Mouse (Mus musculus): ENCODE measurements around the gene Abhd12b. TPM values are rescaled to one million over a fixed set of nuclear protein-coding genes. Genes with fewer than 3 reads are reported as not detected.

Abhd12b gene
- polyA plus RNA-seq (2021; fragmentation: Nextera tagmentation) = not detected in 2 replicates
- long read RNA-seq, experiment 1, partial matches to known transcripts = 6 of 29 reads
- long read RNA-seq, experiment 1, other reads (novel, unspliced or antisense) = 23 of 29 reads
- long read RNA-seq, experiment 2, partial matches to known transcripts = 0 of 2 reads
- long read RNA-seq, experiment 2, other reads (novel, unspliced or antisense) = 2 of 2 reads

GRCm38 (mm10) chr12:70153842-70154241 is at the start of gene Abhd12b:
Abhd12b (plus strand) TSS chr12:70154142.

GRCm38 (mm10) chr12:70113351-70113750 is 40.6 kb upstream of the Abhd12b start, which contains the start of gene Nin:
Nin (minus strand) TSS chr12:70113717.

GRCm38 (mm10) chr12:70231294-70231693 is 77.4 kb downstream of the Abhd12b start, which contains the start of gene Pygl:
Pygl (minus strand) TSS chr12:70231488.

Other genes with a start within 250 kb of the Abhd12b start
- gene Sav1, start 167.1 kb upstream of the Abhd12b start, polyA plus RNA-seq (2021; fragmentation: Nextera tagmentation) = 0.21 and 0.48 TPM in 2 replicates
- 3.2 and 3.9 TPM in 2 replicates for gene Nin, start 40.4 kb upstream of the Abhd12b start, polyA plus RNA-seq (2021; fragmentation: Nextera tagmentation)
- 2.7 and 3.2 TPM in 2 replicates for gene Pygl, start 77.3 kb downstream of the Abhd12b start, polyA plus RNA-seq (2021; fragmentation: Nextera tagmentation)
- 66.6 and 69.5 TPM in 2 replicates for gene Trim9, start 193.5 kb downstream of the Abhd12b start, polyA plus RNA-seq (2021; fragmentation: Nextera tagmentation)